Mouse (Mus musculus): Measurements from ENCODE around the gene 1700001C19Rik.

1700001C19Rik gene

DNA sequence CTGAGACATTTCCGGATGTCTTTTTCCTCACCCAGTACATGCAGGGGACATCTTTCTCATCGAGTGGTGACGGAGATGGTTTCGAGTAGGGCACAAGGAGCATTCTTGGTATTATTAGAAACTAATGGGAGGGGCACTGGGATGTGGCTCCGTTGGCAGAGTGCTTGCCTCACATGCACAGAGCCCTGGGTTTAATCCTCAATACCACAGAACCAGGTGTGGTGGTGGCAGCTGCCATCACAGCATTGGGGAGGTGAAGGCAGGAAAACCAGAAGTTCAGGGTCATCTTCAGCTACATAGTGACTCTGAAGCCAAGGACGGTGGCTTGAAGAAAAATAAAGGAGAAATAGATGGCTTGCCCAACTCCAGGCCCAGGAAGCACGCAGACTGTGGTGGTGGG lies 25.0 kb upstream of the 1700001C19Rik start:
- DNase-seq (ENCODE audit: inconsistent ontology term), result no peak

GRCm38 (mm10) chr17:47461688-47462087 lies 24.5 kb upstream of the 1700001C19Rik start:
- DNase-seq (ENCODE audit: inconsistent ontology term), result no peak

GRCm38 (mm10) chr17:47459341-47459919 lies 22.3 kb upstream of the 1700001C19Rik start:
- DNase-seq (ENCODE audit: inconsistent ontology term), result no peak

DNA sequence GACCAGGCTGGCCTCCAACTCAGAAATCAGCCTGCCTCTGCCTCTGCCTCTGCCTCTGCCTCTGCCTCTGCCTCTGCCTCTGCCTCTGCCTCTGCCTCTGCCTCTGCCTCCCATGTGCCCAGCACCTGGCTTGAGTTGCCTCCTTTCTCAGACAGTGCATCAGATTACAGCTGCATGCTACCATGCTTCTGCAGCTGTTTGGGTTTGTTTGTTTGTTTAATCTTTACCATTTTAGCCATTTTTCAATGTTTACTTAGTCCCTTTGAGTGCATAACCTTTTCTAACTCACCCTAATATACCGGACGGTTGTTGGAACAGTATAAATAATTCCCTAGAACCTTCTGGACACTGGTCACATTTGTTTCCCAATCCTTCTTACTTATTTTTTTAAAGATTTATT lies 21.8 kb upstream of the 1700001C19Rik start:
- DNase-seq (ENCODE audit: inconsistent ontology term), result no peak

DNA sequence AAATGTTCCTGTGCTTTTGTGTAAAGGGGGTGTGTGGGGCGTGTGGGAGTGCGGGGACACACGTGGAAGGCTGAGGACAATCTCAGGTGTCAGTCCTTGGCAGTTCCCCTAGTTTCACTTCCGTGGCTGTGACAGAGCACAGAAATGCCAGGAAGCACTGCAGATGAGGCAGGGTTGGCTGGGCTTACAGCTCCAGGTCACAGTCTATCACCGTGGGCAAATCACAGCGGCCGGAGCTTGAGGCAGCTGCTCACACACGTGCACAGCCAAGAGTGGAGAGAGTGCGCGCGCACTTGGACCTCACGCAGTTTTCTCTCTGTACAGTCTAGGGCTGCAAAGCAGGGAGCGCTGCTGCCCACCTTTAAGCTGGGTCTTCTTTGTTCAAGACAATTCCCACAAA lies 21.1 kb upstream of the 1700001C19Rik start:
- no peak for DNase-seq (ENCODE audit: inconsistent ontology term)

- no peak for DNase-seq (ENCODE audit: inconsistent ontology term)
Observed at GRCm38 (mm10) chr17:47454675-47455074, 17.5 kb upstream of the 1700001C19Rik start.

DNA sequence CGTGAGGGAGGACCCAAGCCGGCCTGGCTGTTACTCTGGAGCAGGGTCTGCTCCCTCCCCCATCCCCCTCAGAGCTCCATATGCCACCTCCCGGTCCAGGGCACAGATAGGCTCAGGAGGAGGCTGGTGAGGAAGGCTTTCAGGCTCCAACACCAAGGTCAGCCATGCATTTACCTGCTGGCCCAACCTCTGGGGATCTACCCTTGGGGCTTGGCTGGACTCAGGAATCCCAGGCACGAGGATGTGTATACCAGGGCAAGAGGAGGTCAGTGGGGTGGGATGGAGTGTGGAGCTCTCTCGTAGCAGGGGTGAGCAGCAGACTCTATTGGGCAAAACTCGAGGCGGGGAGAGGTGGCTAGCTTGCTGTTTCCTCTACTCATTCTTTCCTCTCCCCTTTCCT lies 15.7 kb upstream of the 1700001C19Rik start:
- no peak for DNase-seq (ENCODE audit: inconsistent ontology term)

GRCm38 (mm10) chr17:47450880-47451565 lies 13.8 kb upstream of the 1700001C19Rik start:
- DNase-seq (ENCODE audit: inconsistent ontology term), result no peak

- DNase-seq (ENCODE audit: inconsistent ontology term), result no peak
Observed at GRCm38 (mm10) chr17:47450239-47450638, 13.1 kb upstream of the 1700001C19Rik start.

GRCm38 (mm10) chr17:47449432-47449831 lies 12.3 kb upstream of the 1700001C19Rik start:
- no peak for DNase-seq (ENCODE audit: inconsistent ontology term)

DNA sequence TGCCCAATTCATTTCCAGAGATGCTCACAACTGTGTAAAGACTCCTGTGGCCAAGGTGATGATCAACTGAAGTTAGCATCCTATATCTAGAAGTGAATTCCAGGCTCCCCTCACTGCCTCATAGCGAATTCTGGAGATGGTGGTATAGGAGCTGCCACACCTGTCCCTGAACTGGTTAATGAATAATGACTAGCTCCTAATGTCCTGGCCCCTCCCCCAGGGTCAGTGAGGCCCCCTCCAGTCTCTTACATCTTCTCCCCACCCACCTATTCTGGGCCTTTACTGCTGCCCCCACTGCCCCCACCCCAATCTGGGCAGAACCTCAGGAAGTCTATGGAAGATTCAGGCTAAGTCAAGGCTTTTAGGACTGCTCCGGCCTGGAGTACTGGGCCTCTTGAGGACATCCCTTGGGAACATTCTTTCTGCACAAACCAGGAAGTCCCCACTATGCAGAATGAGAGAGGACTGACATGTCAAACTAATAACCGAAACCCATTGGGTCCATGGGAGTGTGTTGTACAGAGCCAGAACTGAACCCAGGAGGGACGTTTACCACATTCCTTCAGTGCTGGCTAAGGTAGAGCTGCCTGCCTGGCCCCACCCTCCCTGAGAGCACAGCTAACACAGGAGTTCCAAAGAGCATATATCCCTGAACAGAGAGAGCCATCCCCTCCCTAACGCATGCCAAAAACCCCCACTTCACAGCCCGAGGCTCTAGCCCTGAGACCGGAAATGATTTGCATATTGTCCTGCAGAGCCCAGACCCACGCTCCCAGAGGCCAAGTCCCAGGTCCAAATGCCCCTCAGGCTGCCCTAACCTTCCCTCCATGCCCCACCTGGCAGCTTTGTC lies 11.6 kb upstream of the 1700001C19Rik start:
- DNase-seq (ENCODE audit: inconsistent ontology term), result no peak

DNA sequence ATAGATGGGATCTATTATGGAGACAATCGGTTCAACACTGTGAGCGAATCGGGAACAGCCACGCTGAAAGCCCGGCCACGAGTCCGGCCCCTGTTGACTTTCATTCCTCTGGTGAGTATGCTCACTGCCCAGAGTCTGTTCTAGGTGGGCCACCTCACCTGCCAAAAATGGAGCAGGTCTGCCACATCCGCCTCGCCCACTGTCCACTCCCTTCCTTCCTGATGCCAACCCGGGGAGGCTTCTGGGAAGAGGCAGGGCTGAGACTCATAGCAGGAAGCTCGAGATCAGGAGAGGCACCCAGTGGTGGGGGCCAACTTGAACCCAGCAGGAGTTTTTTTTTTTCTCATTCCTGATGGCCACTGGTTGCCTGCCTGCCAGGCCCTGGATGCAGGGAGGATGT lies 9.4 kb upstream of the 1700001C19Rik start:
- no peak for DNase-seq (ENCODE audit: inconsistent ontology term)

DNA sequence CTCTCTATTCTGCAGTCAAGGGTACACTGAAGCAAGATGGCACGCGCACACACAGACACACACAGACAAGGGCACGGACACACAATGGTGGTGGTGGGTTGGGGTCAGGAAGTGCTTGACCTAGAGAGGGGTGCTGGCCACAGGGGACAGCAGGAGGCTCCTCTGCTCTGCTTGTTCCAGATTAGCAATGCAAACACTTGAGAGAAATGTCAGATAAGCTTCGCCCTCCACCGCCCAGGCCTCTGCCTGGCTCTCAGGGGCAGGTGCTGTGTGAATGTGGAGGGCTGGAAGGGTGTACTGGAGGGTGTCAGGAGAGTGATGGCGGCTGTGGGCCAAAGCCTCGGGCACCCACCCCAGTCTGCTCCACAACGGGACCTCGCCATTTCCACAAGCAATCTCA lies 8.8 kb upstream of the 1700001C19Rik start:
- DNase-seq (ENCODE audit: inconsistent ontology term), result no peak

DNA sequence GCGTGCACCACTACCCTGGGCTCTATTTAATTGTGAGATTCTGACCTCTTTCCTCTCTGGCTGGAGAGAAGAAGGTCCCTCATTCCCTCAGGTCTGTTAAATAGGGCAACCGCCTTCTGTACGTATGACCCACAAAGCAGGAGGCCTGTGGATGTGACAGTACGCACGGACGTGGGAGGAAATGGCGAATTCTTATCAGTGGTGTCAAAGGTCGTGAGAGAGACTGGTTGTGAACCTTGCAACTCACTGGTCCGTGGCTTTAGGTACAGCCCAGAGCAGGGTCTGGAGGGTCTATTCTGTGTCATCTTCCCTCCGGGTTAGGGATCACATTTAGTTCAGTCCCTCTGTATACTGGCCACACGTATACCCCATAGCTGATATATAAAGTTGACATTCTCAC lies 8.3 kb upstream of the 1700001C19Rik start:
- no peak for DNase-seq (ENCODE audit: inconsistent ontology term)

- DNase-seq (ENCODE audit: inconsistent ontology term), result no peak
Observed at GRCm38 (mm10) chr17:47444113-47444512, 6.9 kb upstream of the 1700001C19Rik start.

GRCm38 (mm10) chr17:47442271-47442670 lies 5.1 kb upstream of the 1700001C19Rik start:
- no peak for DNase-seq (ENCODE audit: inconsistent ontology term)

DNA sequence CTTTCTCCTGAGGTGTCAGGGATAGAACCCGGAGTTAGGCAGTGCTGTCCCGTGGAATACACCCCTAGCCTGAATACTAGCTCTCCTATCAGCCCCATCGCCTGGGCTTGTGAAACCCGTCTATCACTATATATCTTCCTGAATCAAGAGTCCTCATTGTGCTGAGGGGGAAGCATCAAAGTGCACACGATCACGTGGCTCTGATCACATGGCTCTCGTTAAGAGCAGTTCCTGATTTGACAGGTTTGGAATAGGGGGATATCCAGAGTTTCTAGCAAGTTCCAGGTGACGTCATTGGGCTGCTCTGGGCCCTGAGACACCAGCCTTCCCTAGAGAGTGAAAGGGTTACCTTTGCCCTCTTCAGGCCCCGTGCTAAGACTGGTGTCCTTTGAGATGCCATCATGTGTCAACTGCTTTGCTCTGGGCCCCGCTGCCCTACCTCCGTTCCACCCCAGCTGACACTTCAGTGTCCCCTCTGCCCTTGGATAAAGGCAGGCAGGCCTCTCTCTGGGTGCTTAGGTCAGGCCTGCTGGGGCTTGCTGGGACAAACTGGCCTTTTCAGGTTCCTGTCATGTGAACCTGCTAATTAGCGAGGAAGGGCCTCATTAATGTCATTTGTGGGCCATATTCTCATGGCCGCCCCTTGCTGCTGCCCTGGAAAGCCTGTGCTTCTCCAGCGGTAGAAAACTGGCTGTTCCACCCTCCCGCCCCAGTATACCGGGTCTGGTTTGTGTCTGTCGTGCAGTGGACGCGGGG lies 4.3 kb upstream of the 1700001C19Rik start:
- DNase-seq (ENCODE audit: inconsistent ontology term), result no peak

DNA sequence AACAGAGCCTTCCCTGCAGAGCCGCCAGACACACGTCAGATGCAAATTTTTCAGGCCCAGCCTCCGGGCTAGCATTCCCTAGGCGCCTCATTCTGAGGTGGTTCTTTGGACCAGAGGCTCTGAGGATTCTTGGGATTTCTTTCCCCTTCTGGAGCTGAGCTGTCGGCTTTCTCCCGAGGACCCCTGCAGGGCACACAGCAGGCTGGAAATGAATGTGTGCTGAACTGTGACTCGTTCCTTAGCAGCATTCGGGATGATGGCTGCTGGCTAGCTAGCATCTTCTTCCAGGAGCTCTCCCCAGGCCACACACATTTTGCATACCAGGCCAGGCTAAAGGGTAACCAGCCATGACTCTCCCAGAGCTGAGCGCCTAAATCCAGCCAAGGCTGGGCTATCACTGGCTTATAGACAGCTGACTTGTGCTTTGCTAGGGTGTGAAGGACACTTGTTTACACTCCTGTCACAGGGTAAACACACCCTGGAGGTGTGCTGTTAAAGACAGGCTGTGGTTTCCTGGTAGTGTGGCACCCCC lies 3.2 kb upstream of the 1700001C19Rik start:
- DNase-seq (ENCODE audit: inconsistent ontology term), result peak; percentile 85

DNA sequence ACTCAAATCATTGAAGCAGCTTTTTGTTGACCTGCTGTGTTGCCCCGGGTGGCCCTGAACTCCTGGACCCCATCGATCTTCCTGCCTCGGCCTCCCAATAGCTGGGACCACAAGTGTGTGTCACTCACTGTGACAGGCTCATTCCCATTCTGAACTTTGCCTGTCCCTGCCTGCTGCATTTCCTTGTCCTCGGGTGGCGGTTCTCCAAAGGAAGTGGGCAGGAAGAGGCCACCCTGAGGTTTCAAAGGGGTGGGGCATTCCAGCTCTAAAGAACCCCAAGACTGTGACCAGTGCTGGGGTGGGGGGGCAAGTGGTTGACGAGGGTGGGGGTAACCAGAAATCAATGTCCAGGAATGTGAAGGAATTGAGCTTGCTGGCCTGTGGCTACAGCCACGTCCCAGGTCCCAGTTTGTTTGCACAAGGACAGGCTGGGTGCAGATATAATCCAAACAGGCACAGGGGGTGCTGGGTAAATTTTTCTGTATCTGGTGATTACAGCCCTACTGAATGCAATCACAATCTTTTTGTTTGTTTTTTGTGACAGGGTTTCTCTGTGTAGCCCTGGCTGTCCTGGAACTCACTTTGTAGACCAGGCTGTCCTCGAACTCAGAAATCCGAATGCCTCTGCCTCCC lies 2.3 kb upstream of the 1700001C19Rik start:
- DNase-seq (ENCODE audit: inconsistent ontology term), result no peak

GRCm38 (mm10) chr17:47438611-47439010 lies 1.4 kb upstream of the 1700001C19Rik start:
- DNase-seq (ENCODE audit: inconsistent ontology term), result no peak

GRCm38 (mm10) chr17:47436156-47436906 lies 845 bp downstream of the 1700001C19Rik start, which contains the start of gene AI661453:
Gene AI661453 (plus strand): TSS chr17:47436615.
- no peak for DNase-seq (ENCODE audit: inconsistent ontology term)
